Mouse (Mus musculus) G1E (cell line): Measurements from ENCODE around the gene 9430015G10Rik. TPM values are rescaled to one million over a fixed set of nuclear protein-coding genes. Genes with fewer than 3 reads are reported as not detected.

ENCODE experiments used
- ATAC-seq: 2 replicates; pipeline ENCODE4 v1.8.0; 2016; ENCODE audit warnings: mild to moderate bottlenecking; ENCODE audit not compliant: insufficient number of reproducible peaks, poor library complexity, low FRiP score, severe bottlenecking; ENCODE audit errors: extremely low read depth
- DNase-seq: peaks from one replicate; pipeline ENCODE4 v3.0.0; 2012; ENCODE audit warnings: low spot score
- H3K27me3 ChIP-seq: 2 replicates; pipeline ENCODE4 v1.6.1; 2012; ENCODE audit warnings: mild to moderate bottlenecking, low read length, inconsistent platforms; ENCODE audit not compliant: insufficient read depth
- H3K36me3 ChIP-seq: replicated peaks from 2 replicates; pipeline ENCODE3; 2012; ENCODE audit warnings: mild to moderate bottlenecking, inconsistent platforms
- H3K4me1 ChIP-seq: 2 replicates; pipeline ENCODE4 v1.6.1; 2012; ENCODE audit warnings: low read depth, low read length, inconsistent platforms, mixed read lengths; ENCODE audit not compliant: insufficient read depth
- H3K4me3 ChIP-seq: 2 replicates; pipeline ENCODE4 v1.5.1; 2012; ENCODE audit warnings: low read depth, mild to moderate bottlenecking, inconsistent platforms, low read length, moderate library complexity, mixed read lengths
- H3K9me3 ChIP-seq: replicated peaks from 2 replicates; pipeline ENCODE4 v1.6.1; 2012; ENCODE audit warnings: inconsistent platforms
- CTCF ChIP-seq: IDR thresholded peaks from 2 replicates; pipeline ENCODE4 v1.5.1; 2012; ENCODE audit warnings: low read depth, low read length, inconsistent platforms, mixed read lengths
- GATA1 ChIP-seq: IDR thresholded peaks from 2 replicates; pipeline ENCODE4 v1.6.1; 2012; ENCODE audit warnings: borderline replicate concordance, low read length, inconsistent platforms, mixed read lengths
- GATA2 ChIP-seq: IDR thresholded peaks from 2 replicates; pipeline ENCODE4 v1.6.1; 2012; ENCODE audit warnings: low read depth, low read length, inconsistent platforms, borderline replicate concordance
- POLR2AphosphoS5 ChIP-seq: IDR thresholded peaks from 2 replicates; pipeline ENCODE4 v1.6.1; 2012; ENCODE audit warnings: low read depth, low read length, inconsistent platforms; ENCODE audit not compliant: insufficient replicate concordance
- TAL1 ChIP-seq: conservative IDR thresholded peaks from 2 replicates; pipeline ENCODE4 v1.6.1; 2012; ENCODE audit warnings: low read depth, low read length, inconsistent platforms, mixed read lengths
- polyA plus RNA-seq: library from polyadenylated mRNA; stranded (reverse); fragments of >175 nt; gene quantifications from 2 replicates; pipeline ENCODE4 v1.2.3, GENCODE M21; 2012
- total RNA-seq, 2 experiments: library from RNA; stranded (forward) in 1 of 2; stranded (reverse) in 1 of 2; fragments of 200-1000 nt in 1 of 2; fragments of >200 nt in 1 of 2; fragmentation: Nextera tagmentation in 1 of 2; gene quantifications; 2 replicates each; pipeline ENCODE4 v1.2.3; 2014 to 2017

The 9430015G10Rik gene
- total and polyA plus RNA-seq, 3 experiments = 13.5 to 74.6 (median 52.0) TPM

- no peak for DNase-seq
Measured at GRCm38 (mm10) chr4:156154771-156155170, 45.0 kb downstream of the 9430015G10Rik start.

GRCm38 (mm10) chr4:156166477-156166876 is 56.7 kb downstream of the 9430015G10Rik start:
- no peak for TF ChIP-seq GATA1
- no peak for TF ChIP-seq TAL1
- no peak for TF ChIP-seq CTCF
- no peak for TF ChIP-seq GATA2
- no peak for TF ChIP-seq POLR2AphosphoS5
- DNase-seq (no peak), ATAC-seq (no peak)
- peaks cover 2% of the 10 kb centered on the region; the same call in 1 of the 2 replicates for H3K27me3 ChIP-seq
- H3K9me3 ChIP-seq = peaks cover 48% of the 10 kb centered on the region
- H3K4me3 ChIP-seq = no peak overlapping the region
- H3K4me1 ChIP-seq = no peaks in the 10 kb centered on the region
- H3K36me3 ChIP-seq = no peaks in the 10 kb centered on the region

More at GRCm38 (mm10) chr4:156154771-156155170, 45.0 kb downstream of the 9430015G10Rik start:
- Histone ChIP-seq H3K4me3 (no peak overlapping the region), H3K36me3 (no peaks in the 10 kb centered on the region), H3K9me3 (peaks cover 33% of the 10 kb centered on the region), H3K4me1 (no peaks in the 10 kb centered on the region), H3K27me3 (no peaks in the 10 kb centered on the region)
- TF ChIP-seq TAL1 = no peak
- TF ChIP-seq GATA1 = no peak
- TF ChIP-seq POLR2AphosphoS5 = no peak
- TF ChIP-seq GATA2 = no peak
- no peak for TF ChIP-seq CTCF
- no peak for ATAC-seq

- H3K9me3 ChIP-seq = peaks cover 51% of the 10 kb centered on the region
- H3K4me1 ChIP-seq = no peaks in the 10 kb centered on the region
- no peak for ATAC-seq
- H3K4me3 ChIP-seq = no peak overlapping the region
- no peak for TF ChIP-seq GATA1
- no peak for TF ChIP-seq TAL1
- H3K27me3 ChIP-seq = peaks cover 2% of the 10 kb centered on the region; the same call in 1 of the 2 replicates
- no peak for DNase-seq
- no peaks in the 10 kb centered on the region for H3K36me3 ChIP-seq
Measured at GRCm38 (mm10) chr4:156168611-156169010, 58.8 kb downstream of the 9430015G10Rik start.

- no peak for DNase-seq
- Histone ChIP-seq H3K27me3 (peaks cover 2% of the 10 kb centered on the region; the same call in 1 of the 2 replicates), H3K4me1 (no peaks in the 10 kb centered on the region), H3K36me3 (no peaks in the 10 kb centered on the region), H3K9me3 (peaks cover 53% of the 10 kb centered on the region), H3K4me3 (no peak overlapping the region)
- no peak for TF ChIP-seq CTCF
- no peak for TF ChIP-seq POLR2AphosphoS5
- TF ChIP-seq TAL1 = no peak
- TF ChIP-seq GATA1 = no peak
- no peak for TF ChIP-seq GATA2
- ATAC-seq = no peak
Measured at GRCm38 (mm10) chr4:156169129-156169528, 59.3 kb downstream of the 9430015G10Rik start.

- H3K27me3 ChIP-seq = no peaks in the 10 kb centered on the region; the same call in 1 of the 2 replicates
- H3K9me3 ChIP-seq = peaks cover 72% of the 10 kb centered on the region
- H3K4me1 ChIP-seq = no peaks in the 10 kb centered on the region
- ATAC-seq (no peak), DNase-seq (no peak)
- no peak overlapping the region for H3K4me3 ChIP-seq
- TF ChIP-seq POLR2AphosphoS5 = no peak
- no peak for TF ChIP-seq GATA1
- no peak for TF ChIP-seq GATA2
- no peak for TF ChIP-seq TAL1
- TF ChIP-seq CTCF = no peak
- no peaks in the 10 kb centered on the region for H3K36me3 ChIP-seq
Measured at GRCm38 (mm10) chr4:156171828-156172227, 62.0 kb downstream of the 9430015G10Rik start.

Other genes starting within 250 kb of the 9430015G10Rik start
Only the 20 nearest of the 21 such genes appear.
- 6.7 and 11.8 TPM in 2 replicates for gene Cptp, start 240.5 kb upstream of the 9430015G10Rik start, total RNA-seq (2014; fragmentation: Nextera tagmentation)
- 9.3 and 9.5 TPM in 2 replicates for gene Cptp, start 240.5 kb upstream of the 9430015G10Rik start, total RNA-seq (2017)
- gene Cptp, start 240.5 kb upstream of the 9430015G10Rik start, polyA plus RNA-seq = 1.1 and 3.6 TPM in 2 replicates
- 35.6 and 47.3 TPM in 2 replicates for gene Ints11, start 240.4 kb upstream of the 9430015G10Rik start, total RNA-seq (2014; fragmentation: Nextera tagmentation)
- 43.5 and 63.3 TPM in 2 replicates for gene Ints11, start 240.4 kb upstream of the 9430015G10Rik start, total RNA-seq (2017)
- gene Ints11, start 240.4 kb upstream of the 9430015G10Rik start, polyA plus RNA-seq = 21.7 and 26.8 TPM in 2 replicates
- 16.6 and 19.5 TPM in 2 replicates for gene Pusl1, start 218.2 kb upstream of the 9430015G10Rik start, total RNA-seq (2014; fragmentation: Nextera tagmentation)
- 27.9 and 32.3 TPM in 2 replicates for gene Pusl1, start 218.2 kb upstream of the 9430015G10Rik start, total RNA-seq (2017)
- 135 and 233 TPM in 2 replicates for gene Pusl1, start 218.2 kb upstream of the 9430015G10Rik start, polyA plus RNA-seq
- 16.5 and 19.9 TPM in 2 replicates for gene Acap3, start 218.2 kb upstream of the 9430015G10Rik start, total RNA-seq (2014; fragmentation: Nextera tagmentation)
- 12.4 and 12.5 TPM in 2 replicates for gene Acap3, start 218.2 kb upstream of the 9430015G10Rik start, total RNA-seq (2017)
- 31.0 and 32.9 TPM in 2 replicates for gene Acap3, start 218.2 kb upstream of the 9430015G10Rik start, polyA plus RNA-seq
- gene Ube2j2, start 166.2 kb upstream of the 9430015G10Rik start, total RNA-seq (2014; fragmentation: Nextera tagmentation) = 118 and 122 TPM in 2 replicates
- 124 and 178 TPM in 2 replicates for gene Ube2j2, start 166.2 kb upstream of the 9430015G10Rik start, total RNA-seq (2017)
- 167 and 223 TPM in 2 replicates for gene Ube2j2, start 166.2 kb upstream of the 9430015G10Rik start, polyA plus RNA-seq
- gene C1qtnf12, start 147.7 kb upstream of the 9430015G10Rik start, total RNA-seq (2014; fragmentation: Nextera tagmentation) = 17.0 and 19.9 TPM in 2 replicates
- gene C1qtnf12, start 147.7 kb upstream of the 9430015G10Rik start, total RNA-seq (2017) = 9.7 and 14.2 TPM in 2 replicates
- 43.7 and 60.7 TPM in 2 replicates for gene C1qtnf12, start 147.7 kb upstream of the 9430015G10Rik start, polyA plus RNA-seq
- 3.6 and 5.1 TPM in 2 replicates for gene B3galt6, start 117.3 kb upstream of the 9430015G10Rik start, total RNA-seq (2014; fragmentation: Nextera tagmentation)
- gene B3galt6, start 117.3 kb upstream of the 9430015G10Rik start, total RNA-seq (2017) = 11.6 and 11.7 TPM in 2 replicates
- gene B3galt6, start 117.3 kb upstream of the 9430015G10Rik start, polyA plus RNA-seq = 4.1 and 4.2 TPM in 2 replicates
- 51.0 and 94.4 TPM in 2 replicates for gene Sdf4, start 117.1 kb upstream of the 9430015G10Rik start, total RNA-seq (2014; fragmentation: Nextera tagmentation)
- gene Sdf4, start 117.1 kb upstream of the 9430015G10Rik start, total RNA-seq (2017) = 156 and 163 TPM in 2 replicates
- gene Sdf4, start 117.1 kb upstream of the 9430015G10Rik start, polyA plus RNA-seq = 30.7 and 31.8 TPM in 2 replicates
- gene Tnfrsf4, start 96.1 kb upstream of the 9430015G10Rik start, total RNA-seq (2014; fragmentation: Nextera tagmentation) = 2.3 and 2.5 TPM in 2 replicates
- 1.2 and 3.1 TPM in 2 replicates for gene Tnfrsf4, start 96.1 kb upstream of the 9430015G10Rik start, total RNA-seq (2017)
- 0.58 and 1.1 TPM in 2 replicates for gene Tnfrsf4, start 96.1 kb upstream of the 9430015G10Rik start, polyA plus RNA-seq
- gene Tnfrsf18, start 83.8 kb upstream of the 9430015G10Rik start, total RNA-seq (2014; fragmentation: Nextera tagmentation) = not detected in 2 replicates
- gene Tnfrsf18, start 83.8 kb upstream of the 9430015G10Rik start, total RNA-seq (2017) = 0.22 TPM in 1 of 2 replicates, not detected in the other
- not detected in 2 replicates for gene Tnfrsf18, start 83.8 kb upstream of the 9430015G10Rik start, polyA plus RNA-seq
- 1.5 TPM in 1 of 2 replicates, not detected in the other for gene Ttll10, start 50.6 kb upstream of the 9430015G10Rik start, total RNA-seq (2014; fragmentation: Nextera tagmentation)
- gene Ttll10, start 50.6 kb upstream of the 9430015G10Rik start, total RNA-seq (2017) = 0.12 TPM in 1 of 2 replicates, not detected in the other
- not detected in 2 replicates for gene Ttll10, start 50.6 kb upstream of the 9430015G10Rik start, polyA plus RNA-seq
- 0.49 and 2.3 TPM in 2 replicates for gene Rnf223, start 20.5 kb downstream of the 9430015G10Rik start, total RNA-seq (2014; fragmentation: Nextera tagmentation)
- 0.16 and 0.17 TPM in 2 replicates for gene Rnf223, start 20.5 kb downstream of the 9430015G10Rik start, total RNA-seq (2017)
- gene Rnf223, start 20.5 kb downstream of the 9430015G10Rik start, polyA plus RNA-seq = 0.11 and 0.12 TPM in 2 replicates
- gene Agrn, start 87.5 kb downstream of the 9430015G10Rik start, total RNA-seq (2014; fragmentation: Nextera tagmentation) = 1.7 and 2.0 TPM in 2 replicates
- gene Agrn, start 87.5 kb downstream of the 9430015G10Rik start, total RNA-seq (2017) = 0.38 and 0.70 TPM in 2 replicates
- 0.48 and 0.70 TPM in 2 replicates for gene Agrn, start 87.5 kb downstream of the 9430015G10Rik start, polyA plus RNA-seq
- gene Isg15, start 90.8 kb downstream of the 9430015G10Rik start, total RNA-seq (2014; fragmentation: Nextera tagmentation) = not detected in 2 replicates
- gene Isg15, start 90.8 kb downstream of the 9430015G10Rik start, total RNA-seq (2017) = 0.16 and 0.93 TPM in 2 replicates
- gene Isg15, start 90.8 kb downstream of the 9430015G10Rik start, polyA plus RNA-seq = 0.09 and 0.16 TPM in 2 replicates
- gene AW011738, start 93.3 kb downstream of the 9430015G10Rik start, total RNA-seq (2014; fragmentation: Nextera tagmentation) = not detected in 2 replicates
- gene AW011738, start 93.3 kb downstream of the 9430015G10Rik start, total RNA-seq (2017) = 0.11 TPM in 1 of 2 replicates, not detected in the other
- not detected in 2 replicates for gene AW011738, start 93.3 kb downstream of the 9430015G10Rik start, polyA plus RNA-seq
- gene Perm1, start 105.9 kb downstream of the 9430015G10Rik start, total RNA-seq (2014; fragmentation: Nextera tagmentation) = not detected in 2 replicates
- 0.05 TPM in 1 of 2 replicates, not detected in the other for gene Perm1, start 105.9 kb downstream of the 9430015G10Rik start, total RNA-seq (2017)
- not detected in 2 replicates for gene Perm1, start 105.9 kb downstream of the 9430015G10Rik start, polyA plus RNA-seq
- gene Plekhn1, start 124.9 kb downstream of the 9430015G10Rik start, total RNA-seq (2014; fragmentation: Nextera tagmentation) = 14.7 and 19.4 TPM in 2 replicates
- gene Plekhn1, start 124.9 kb downstream of the 9430015G10Rik start, total RNA-seq (2017) = 8.9 and 9.6 TPM in 2 replicates
- 11.3 and 13.4 TPM in 2 replicates for gene Plekhn1, start 124.9 kb downstream of the 9430015G10Rik start, polyA plus RNA-seq
- 131 and 141 TPM in 2 replicates for gene Noc2l, start 126.0 kb downstream of the 9430015G10Rik start, total RNA-seq (2014; fragmentation: Nextera tagmentation)
- gene Noc2l, start 126.0 kb downstream of the 9430015G10Rik start, total RNA-seq (2017) = 73.7 and 86.3 TPM in 2 replicates
- gene Noc2l, start 126.0 kb downstream of the 9430015G10Rik start, polyA plus RNA-seq = 93.0 and 102 TPM in 2 replicates
- 24.2 TPM in 1 of 2 replicates, not detected in the other for gene Samd11, start 145.7 kb downstream of the 9430015G10Rik start, total RNA-seq (2014; fragmentation: Nextera tagmentation)
- gene Samd11, start 145.7 kb downstream of the 9430015G10Rik start, total RNA-seq (2017) = 0.11 and 0.23 TPM in 2 replicates
- gene Samd11, start 145.7 kb downstream of the 9430015G10Rik start, polyA plus RNA-seq = 0.07 and 0.12 TPM in 2 replicates
- gene Vmn2r-ps159, start 221.1 kb downstream of the 9430015G10Rik start, total RNA-seq (2014; fragmentation: Nextera tagmentation) = not detected in 2 replicates
- not detected in 2 replicates for gene Vmn2r-ps159, start 221.1 kb downstream of the 9430015G10Rik start, total RNA-seq (2017)
- not detected in 2 replicates for gene Vmn2r-ps159, start 221.1 kb downstream of the 9430015G10Rik start, polyA plus RNA-seq